33 mouse cellular contexts compared by ENCODE assay signal in the genomic region with DNA sequence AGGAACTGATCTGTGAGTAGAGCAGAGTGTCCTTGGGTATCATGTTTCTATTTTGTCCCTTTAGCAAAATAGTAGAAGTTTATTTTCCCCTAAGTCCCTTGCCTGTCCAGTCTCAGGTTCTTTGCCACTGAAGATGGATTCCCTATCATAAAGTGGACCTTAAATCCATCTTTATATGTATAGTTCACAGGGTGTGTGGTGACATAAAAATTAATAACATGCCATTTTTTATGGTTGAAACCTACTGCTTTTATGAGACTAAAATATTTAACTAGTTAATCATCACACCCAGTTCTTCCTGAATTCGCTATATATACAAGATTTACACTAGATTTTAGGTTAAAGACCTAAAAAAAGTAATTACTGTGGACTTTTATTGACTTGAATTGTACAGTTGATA.
"Had no signal": no experiment of that assay in that cellular context is flagged by ENCODE, and none has a peak within 500 bp of the region (broad histone marks: within the 10 kb centered on the region; RNA-seq: fewer than 3 reads in every experiment).

No protein-coding gene starts in this region.

- ATAC-seq: hindbrain, embryonic 16.5 days; hindbrain, postnatal 0 days; inflammation-experienced regulatory T-cells, adult 6 months had no signal

- H3K27me3 ChIP-seq: heart, embryonic 12.5 days; heart, embryonic 13.5 days; heart, embryonic 15.5 days; hindbrain, embryonic 12.5 days; hindbrain, embryonic 13.5 days; hindbrain, embryonic 15.5 days; kidney, embryonic 15.5 days had no signal

- H3K4me1 ChIP-seq: heart, embryonic 10.5 days; heart, embryonic 12.5 days; heart, embryonic 13.5 days; heart, embryonic 15.5 days; hindbrain, embryonic 10.5 days; hindbrain, embryonic 12.5 days; hindbrain, embryonic 13.5 days; hindbrain, embryonic 15.5 days; kidney, embryonic 15.5 days had no signal

- H3K27ac ChIP-seq: heart, embryonic 10.5 days; heart, embryonic 13.5 days; heart, embryonic 15.5 days; hindbrain, embryonic 10.5 days; hindbrain, embryonic 12.5 days; hindbrain, embryonic 13.5 days; hindbrain, embryonic 14.5 days; hindbrain, embryonic 15.5 days; hindbrain, postnatal 0 days; kidney, embryonic 15.5 days; kidney, postnatal 0 days; layer of hippocampus, adult 2 months; left cerebral cortex, adult 2 months had no signal

- H3K9me3 ChIP-seq: heart, embryonic 10.5 days; heart, embryonic 12.5 days; heart, embryonic 13.5 days; heart, embryonic 15.5 days; hindbrain, embryonic 10.5 days; hindbrain, embryonic 12.5 days; hindbrain, embryonic 13.5 days; hindbrain, embryonic 15.5 days; kidney, embryonic 15.5 days had no signal

- H3K4me2 ChIP-seq: heart, embryonic 11.5 days; heart, embryonic 12.5 days; heart, embryonic 13.5 days; heart, embryonic 15.5 days; hindbrain, embryonic 12.5 days; hindbrain, embryonic 13.5 days; hindbrain, embryonic 14.5 days; hindbrain, embryonic 15.5 days; kidney, embryonic 15.5 days had no signal

- DNase-seq: heart, postnatal 10 days; heart, postnatal 14 days; heart, postnatal 36 days; heart, postnatal 4 days; kidney, adult 11 months; kidney, adult 18-20 months; kidney, adult 2 months; kidney, adult 8-10 months; kidney, adult 9 months; kidney, postnatal 10 days; kidney, postnatal 14 days; kidney, postnatal 25 days; kidney, postnatal 36 days; kidney, postnatal 4 days; layer of hippocampus, adult 9-11 months; layer of hippocampus, postnatal 36 days had no signal

- H3K36me3 ChIP-seq: heart, embryonic 10.5 days; heart, embryonic 12.5 days; heart, embryonic 13.5 days; heart, embryonic 15.5 days; hindbrain, embryonic 10.5 days; hindbrain, embryonic 12.5 days; hindbrain, embryonic 13.5 days; hindbrain, embryonic 15.5 days; kidney, embryonic 15.5 days had no signal

- H3K4me3 ChIP-seq: heart, embryonic 10.5 days; heart, embryonic 12.5 days; heart, embryonic 13.5 days; heart, embryonic 15.5 days; hindbrain, embryonic 10.5 days; hindbrain, embryonic 12.5 days; hindbrain, embryonic 13.5 days; hindbrain, embryonic 15.5 days; kidney, embryonic 15.5 days; layer of hippocampus, adult 2 months; left cerebral cortex, adult 2 months had no signal

- H3K9ac ChIP-seq: heart, embryonic 12.5 days; heart, embryonic 13.5 days; heart, embryonic 15.5 days; hindbrain, embryonic 12.5 days; hindbrain, embryonic 13.5 days; hindbrain, embryonic 14.5 days; hindbrain, embryonic 15.5 days; kidney, embryonic 15.5 days had no signal
